Mouse (Mus musculus) c-Kit-positive CD71-positive TER-119-positive erythroid progenitor cells, embryonic 14.5 days (primary cell): ENCODE data around the gene Akr1d1.

Source experiments
- DNase-seq: peaks from one replicate; pipeline ENCODE4 v3.0.0-alpha.2; 2013; ENCODE audit warnings: low spot score

Gene Akr1d1

GRCm38 (mm10) chr6:37567363-37567762, 37.4 kb downstream of the Akr1d1 start:
- no peak for DNase-seq

- DNase-seq = no peak
Measured at GRCm38 (mm10) chr6:37571939-37572338, 42.0 kb downstream of the Akr1d1 start.

- DNase-seq = no peak
Measured at GRCm38 (mm10) chr6:37572935-37573334, 43.0 kb downstream of the Akr1d1 start.

- DNase-seq = no peak
Measured at GRCm38 (mm10) chr6:37580476-37580875, 50.5 kb downstream of the Akr1d1 start.

GRCm38 (mm10) chr6:37589340-37589962, 59.5 kb downstream of the Akr1d1 start:
- peak; percentile 25 for DNase-seq

- DNase-seq = no peak
Measured at GRCm38 (mm10) chr6:37590800-37591199, 60.8 kb downstream of the Akr1d1 start.

- peak; percentile 14 for DNase-seq
Measured at GRCm38 (mm10) chr6:37592101-37593032, 62.4 kb downstream of the Akr1d1 start.

- no peak for DNase-seq
Measured at GRCm38 (mm10) chr6:37593033-37593374, 63.0 kb downstream of the Akr1d1 start.

- DNase-seq = no peak
Measured at GRCm38 (mm10) chr6:37593551-37594089, 63.6 kb downstream of the Akr1d1 start.

GRCm38 (mm10) chr6:37597088-37597487, 67.1 kb downstream of the Akr1d1 start:
- no peak for DNase-seq

GRCm38 (mm10) chr6:37598033-37598432, 68.1 kb downstream of the Akr1d1 start:
- no peak for DNase-seq

GRCm38 (mm10) chr6:37600976-37601498, 71.1 kb downstream of the Akr1d1 start:
- no peak for DNase-seq

- no peak for DNase-seq
Measured at GRCm38 (mm10) chr6:37602857-37603765, 73.1 kb downstream of the Akr1d1 start.

- no peak for DNase-seq
Measured at GRCm38 (mm10) chr6:37604178-37604883, 74.4 kb downstream of the Akr1d1 start.

- DNase-seq = no peak
Measured at GRCm38 (mm10) chr6:37604884-37605269, 74.9 kb downstream of the Akr1d1 start.

- DNase-seq = no peak
Measured at GRCm38 (mm10) chr6:37607511-37608289, 77.7 kb downstream of the Akr1d1 start.

GRCm38 (mm10) chr6:37612603-37613284, 82.8 kb downstream of the Akr1d1 start:
- DNase-seq = no peak

GRCm38 (mm10) chr6:37615490-37615889, 85.5 kb downstream of the Akr1d1 start:
- DNase-seq = no peak

GRCm38 (mm10) chr6:37616136-37616535, 86.2 kb downstream of the Akr1d1 start:
- no peak for DNase-seq
